Mouse (Mus musculus): ENCODE results near the gene Shroom2. TPM values are rescaled to one million over a fixed set of nuclear protein-coding genes. Genes with fewer than 3 reads are reported as not detected.

Shroom2 gene
- polyA plus RNA-seq, 1 experiment from 2014 or later = 160 TPM

DNA sequence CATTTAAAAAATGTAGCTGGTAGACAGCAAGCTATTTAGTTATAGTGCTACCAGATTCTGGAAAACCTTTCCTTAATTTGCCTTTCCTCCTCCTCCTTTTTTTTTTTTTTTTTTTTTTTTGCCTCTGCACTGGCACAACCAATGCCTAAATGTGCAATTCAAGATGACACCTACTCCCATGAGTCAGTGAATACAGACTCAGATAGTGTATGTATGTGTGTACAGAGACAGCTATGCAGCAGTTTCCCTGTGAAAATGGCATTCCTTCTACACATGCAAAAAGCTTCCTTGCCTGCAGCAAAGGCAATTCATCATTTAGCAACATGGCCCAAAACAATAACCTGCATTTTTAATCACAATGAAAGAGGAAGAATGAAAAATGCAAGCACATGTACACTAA lies 126.1 kb downstream of the Shroom2 start:
- H3K27me3 ChIP-seq (replicated peaks) = peaks cover 3% of the 10 kb centered on the region; the same call in 1 of the 2 replicates
- H3K9ac ChIP-seq (replicated peaks) = no peak overlapping the region
- H3K4me1 ChIP-seq = no peaks in the 10 kb centered on the region
- H3K4me2 ChIP-seq = peak overlapping the region; percentile 48
- H3K4me3 ChIP-seq (replicated peaks) = peak overlapping the region; percentile 43
- peak overlapping the region; percentile 84 for H3K27ac ChIP-seq (replicated peaks)
- no peaks in the 10 kb centered on the region for H3K9me3 ChIP-seq (replicated peaks)
- peak; percentile 80 for ATAC-seq (ENCODE audit: low FRiP score)
- H3K36me3 ChIP-seq = no peaks in the 10 kb centered on the region

DNA sequence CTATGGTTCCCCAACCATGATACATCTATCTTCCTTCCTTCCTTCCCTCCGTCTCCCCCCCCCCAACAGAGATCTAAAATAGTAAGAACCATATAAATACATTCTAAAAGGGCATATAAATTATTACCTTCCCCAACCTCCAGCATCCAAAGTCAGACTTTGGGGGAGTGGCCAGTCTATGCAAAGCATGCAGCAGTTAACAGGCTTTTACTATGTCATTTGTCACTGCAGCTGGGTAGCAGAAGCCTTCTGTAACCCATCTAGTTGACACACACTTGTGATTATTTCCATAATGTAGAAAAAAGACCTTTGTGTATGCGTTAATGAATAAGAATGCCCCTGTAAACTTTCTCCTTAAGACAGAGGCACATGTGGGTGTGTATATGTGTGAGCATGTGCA lies 126.6 kb downstream of the Shroom2 start:
- peak overlapping the region; percentile 10; the same call in 1 of the 2 replicates for H3K9ac ChIP-seq (replicated peaks)
- peaks cover 3% of the 10 kb centered on the region; the same call in 1 of the 2 replicates for H3K27me3 ChIP-seq (replicated peaks)
- peak overlapping the region; percentile 48 for H3K4me2 ChIP-seq
- H3K36me3 ChIP-seq = no peaks in the 10 kb centered on the region
- no peaks in the 10 kb centered on the region for H3K9me3 ChIP-seq (replicated peaks)
- ATAC-seq (ENCODE audit: low FRiP score) = peak; percentile 49; the same call in 1 of the 2 replicates
- H3K4me1 ChIP-seq = no peaks in the 10 kb centered on the region
- 42% methylated on average over 2 of the region's 2 CpGs for WGBS
- peak overlapping the region; percentile 35 for H3K4me3 ChIP-seq (replicated peaks)
- no peak overlapping the region for H3K27ac ChIP-seq (replicated peaks)

DNA sequence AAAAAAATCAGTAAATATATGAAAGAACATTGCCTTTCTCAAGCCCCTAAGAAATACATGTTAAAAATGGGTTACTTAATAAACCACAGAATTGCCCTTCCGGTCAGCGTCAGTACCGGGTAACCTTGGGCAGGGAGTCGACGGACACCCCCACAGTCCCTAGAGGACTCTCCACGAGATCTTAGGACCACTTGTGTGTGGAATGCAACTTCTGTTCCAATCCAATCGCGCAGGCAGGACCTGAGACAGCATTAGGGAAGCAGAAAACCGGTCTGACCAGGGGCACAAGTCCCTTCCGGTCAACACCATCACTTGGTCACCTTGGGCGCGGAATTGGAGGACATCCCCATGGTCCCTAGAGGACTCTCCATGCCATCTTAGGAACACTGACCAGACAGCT lies 133.9 kb downstream of the Shroom2 start:
- H3K9ac ChIP-seq (replicated peaks) = no peak overlapping the region
- ATAC-seq (ENCODE audit: low FRiP score) = no peak

GRCm38 (mm10) chrX:152621407-152621806 lies 147.9 kb downstream of the Shroom2 start:
- Histone ChIP-seq H3K4me1 (no peaks in the 10 kb centered on the region), H3K4me2 (no peak overlapping the region), H3K4me3 (replicated peaks) (no peak overlapping the region), H3K9me3 (replicated peaks) (no peaks in the 10 kb centered on the region), H3K36me3 (peaks cover 3% of the 10 kb centered on the region; the same call in 1 of the 2 replicates), H3K9ac (replicated peaks) (no peak overlapping the region), H3K27me3 (replicated peaks) (peaks cover 19% of the 10 kb centered on the region), H3K27ac (replicated peaks) (no peak overlapping the region)
- WGBS = 86% methylated on average over 2 of the region's 2 CpGs
- no peak for ATAC-seq (ENCODE audit: low FRiP score)

More for the DNA sequence above, 133.9 kb downstream of the Shroom2 start:
- Histone ChIP-seq H3K9me3 (replicated peaks) (no peaks in the 10 kb centered on the region), H3K4me1 (no peaks in the 10 kb centered on the region), H3K27ac (replicated peaks) (no peak overlapping the region), H3K36me3 (no peaks in the 10 kb centered on the region), H3K27me3 (replicated peaks) (0 out of 2 replicates have a peak, but pooled peaks cover 9% of the 10 kb centered on the region), H3K4me2 (no peak overlapping the region), H3K4me3 (replicated peaks) (no peak overlapping the region)
- 95% methylated on average over 12 of the region's 12 CpGs for WGBS

GRCm38 (mm10) chrX:152620917-152621316 lies 148.3 kb downstream of the Shroom2 start:
- H3K27me3 ChIP-seq (replicated peaks) = peaks cover 22% of the 10 kb centered on the region
- no peak overlapping the region for H3K4me3 ChIP-seq (replicated peaks)
- H3K9me3 ChIP-seq (replicated peaks) = no peaks in the 10 kb centered on the region
- H3K27ac ChIP-seq (replicated peaks) = no peak overlapping the region
- peaks cover 3% of the 10 kb centered on the region; the same call in 1 of the 2 replicates for H3K36me3 ChIP-seq
- no peak overlapping the region for H3K4me2 ChIP-seq
- H3K9ac ChIP-seq (replicated peaks) = no peak overlapping the region
- no peak for ATAC-seq (ENCODE audit: low FRiP score)
- no peaks in the 10 kb centered on the region for H3K4me1 ChIP-seq

DNA sequence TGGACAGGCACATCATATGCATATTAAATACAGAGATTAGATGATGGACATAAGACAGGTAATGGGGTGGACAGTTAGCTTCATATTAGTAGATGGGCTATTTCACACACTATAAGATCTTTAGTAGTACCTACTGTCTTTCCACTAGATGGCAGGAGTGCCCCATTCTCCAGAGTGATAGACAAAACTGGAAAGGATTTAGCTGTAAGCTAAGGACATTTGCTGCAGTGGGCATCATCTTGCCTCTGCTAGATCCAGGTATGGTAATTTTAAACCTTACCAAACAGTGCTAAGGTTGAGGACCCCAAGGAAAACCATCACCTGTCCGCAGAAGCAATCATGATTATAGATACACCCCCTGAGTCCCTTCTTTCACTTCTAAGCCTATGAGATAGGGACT lies 150.8 kb downstream of the Shroom2 start:
- no peak; the same call in 1 of the 2 replicates for ATAC-seq (ENCODE audit: low FRiP score)
- Histone ChIP-seq H3K4me3 (replicated peaks) (no peak overlapping the region), H3K27ac (replicated peaks) (no peak overlapping the region), H3K9ac (replicated peaks) (no peak overlapping the region), H3K27me3 (replicated peaks) (peaks cover 13% of the 10 kb centered on the region), H3K9me3 (replicated peaks) (no peaks in the 10 kb centered on the region), H3K4me2 (no peak overlapping the region), H3K36me3 (peaks cover 5% of the 10 kb centered on the region; the same call in 1 of the 2 replicates), H3K4me1 (no peaks in the 10 kb centered on the region)
- 79% methylated on average over 1 of the region's 1 CpGs for WGBS

DNA sequence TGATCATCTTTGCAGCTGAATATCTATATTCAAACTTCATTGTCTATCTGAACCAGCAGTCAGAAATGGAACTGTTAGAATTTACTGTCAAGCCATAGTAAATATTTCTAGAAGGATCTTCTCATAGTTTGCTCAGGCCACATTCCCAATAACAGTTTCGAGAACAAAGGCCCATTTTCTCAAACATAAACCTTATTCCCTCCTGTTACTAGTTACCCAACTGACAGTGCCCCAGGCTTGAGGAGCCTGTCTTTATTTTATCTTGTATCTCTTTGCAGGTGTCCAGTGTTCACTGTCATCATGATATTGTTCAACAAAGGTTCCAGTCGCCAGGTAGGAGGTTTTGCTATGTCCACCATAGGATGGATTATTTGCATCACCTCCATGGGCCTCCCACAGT lies 206.2 kb downstream of the Shroom2 start, which contains the start of gene Cldn34a:
TSS of gene Cldn34a (plus strand) at position 301 of the 400 bp plus-strand sequence.
- 83% methylated on average over 2 of the region's 2 CpGs for WGBS
- Histone ChIP-seq H3K4me3 (replicated peaks) (no peak within 1 kb of the TSS), H3K9me3 (replicated peaks) (no peaks in the 10 kb centered on the region), H3K4me2 (no peak within 1 kb of the TSS), H3K4me1 (no peaks in the 10 kb centered on the region), H3K36me3 (no peaks in the 10 kb centered on the region), H3K27me3 (replicated peaks) (peaks cover 7% of the 10 kb centered on the region; the same call in 1 of the 2 replicates), H3K9ac (replicated peaks) (no peak within 1 kb of the TSS), H3K27ac (replicated peaks) (no peak within 1 kb of the TSS)
- no peak for ATAC-seq (ENCODE audit: low FRiP score)

Other genes with a start within 250 kb of the Shroom2 start
- not detected in 2 replicates for gene Cldn34a, start 206.1 kb downstream of the Shroom2 start, polyA plus RNA-seq (2015; fragmentation: Nextera tagmentation; extraction: Ambion mirVana)
- gene Gpr143, start 12.5 kb upstream of the Shroom2 start, polyA plus RNA-seq (2015; fragmentation: Nextera tagmentation; extraction: Ambion mirVana) = 0.41 and 0.44 TPM in 2 replicates
- 2.2 and 2.9 TPM in 2 replicates for gene Usp51, start 237.0 kb upstream of the Shroom2 start, polyA plus RNA-seq (2015; fragmentation: Nextera tagmentation; extraction: Ambion mirVana)